Mouse (Mus musculus) heart, postnatal 0 days (tissue): ENCODE measurements around the gene St8sia4. TPM values are rescaled to one million over a fixed set of nuclear protein-coding genes. Genes with fewer than 3 reads are reported as not detected.

Source experiments
- ATAC-seq: fragments of 200-750 bp; cut with Nextera tagmentation; 2 replicates; pipeline ENCODE4 v1.8.0; 2017; ENCODE audit warnings: low read depth, moderate number of reproducible peaks, moderate library complexity; ENCODE audit not compliant: insufficient read depth
- DNase-seq: peaks from one replicate; pipeline ENCODE4 v3.0.0-alpha.2; 2016; ENCODE audit warnings: low spot score
- H3K27ac ChIP-seq: fragments of 300-500 bp; sonication (generic); 2 replicates; pipeline ENCODE4 v1.5.1; 2014; ENCODE audit warnings: low read depth, mild to moderate bottlenecking
- H3K27me3 ChIP-seq: fragments of 300-500 bp; sonication (generic); 2 replicates; pipeline ENCODE4 v1.6.1; 2014; ENCODE audit warnings: low read length, mixed read lengths; ENCODE audit not compliant: control insufficient read depth, insufficient read depth
- H3K36me3 ChIP-seq: fragments of 300-500 bp; sonication (generic); replicated peaks from 2 replicates; pipeline ENCODE4 v1.6.1; 2014; ENCODE audit warnings: low read length, mixed read lengths; ENCODE audit not compliant: control insufficient read depth, insufficient read depth
- H3K4me1 ChIP-seq: fragments of 300-500 bp; sonication (generic); 2 replicates; pipeline ENCODE4 v1.6.1; 2014; ENCODE audit warnings: antibody characterized with exemption; ENCODE audit not compliant: control insufficient read depth, insufficient read depth
- H3K4me2 ChIP-seq: fragments of 300-500 bp; sonication (generic); 2 replicates; pipeline ENCODE4 v1.6.1; 2014; ENCODE audit warnings: low read depth, mild to moderate bottlenecking, low read length, moderate library complexity
- H3K4me3 ChIP-seq: fragments of 300-500 bp; sonication (generic); 2 replicates; pipeline ENCODE4 v1.5.1; 2014; ENCODE audit warnings: low read depth, low read length
- H3K9ac ChIP-seq: fragments of 300-500 bp; sonication (generic); replicated peaks from 2 replicates; pipeline ENCODE4 v1.6.1; 2014; ENCODE audit warnings: low read depth, low read length, mixed read lengths
- H3K9me3 ChIP-seq: fragments of 300-500 bp; sonication (generic); replicated peaks from 2 replicates; pipeline ENCODE4 v1.6.1; 2016; ENCODE audit warnings: low read length; ENCODE audit not compliant: control insufficient read depth
- CTCF ChIP-seq: IDR thresholded peaks from 2 replicates; pipeline ENCODE4 v1.5.1; 2016; ENCODE audit warnings: antibody characterized with exemption, control low read depth, low read depth
- EP300 ChIP-seq: IDR thresholded peaks from 2 replicates; pipeline ENCODE4 v1.6.1; 2016; ENCODE audit warnings: antibody characterized with exemption, low read depth
- WGBS: fragments of 180-500 bp; shearing (Covaris S2); extraction: QIAGEN DNeasy Blood & Tissue Kit; methylation state at CpG from one replicate; pipeline ENCODE4 v1.1.7; 2014; 5-methylcytosine and 5-hydroxymethylcytosine counted together
- polyA plus RNA-seq: library from polyadenylated mRNA; unstranded; fragments of >200 nt; fragmentation: Nextera tagmentation; extraction: Ambion mirVana; gene quantifications from 2 replicates; pipeline ENCODE4 v1.2.1, GENCODE M21; 2015
- total RNA-seq: library from RNA; depleted of rRNA; stranded (reverse); fragments of >200 nt; gene quantifications from 2 replicates; pipeline ENCODE4 v1.2.3, GENCODE M21; 2014; ENCODE audit warnings: low replicate concordance; rRNA removed

Gene St8sia4
- total RNA-seq, result 3.8 and 5.6 TPM in 2 replicates
- 1.5 TPM in 2 replicates for polyA plus RNA-seq

- Histone ChIP-seq H3K9me3 (no peaks in the 10 kb centered on the region), H3K27me3 (peaks cover 22% of the 10 kb centered on the region), H3K27ac (peak within 1 kb of the TSS; percentile 63), H3K4me2 (peak within 1 kb of the TSS; percentile 86), H3K4me1 (peaks cover 5% of the 10 kb centered on the region; the same call in 1 of the 2 replicates), H3K9ac (peak within 1 kb of the TSS; percentile 38), H3K4me3 (peak within 1 kb of the TSS; percentile 60), H3K36me3 (no peaks in the 10 kb centered on the region)
- under 1% methylated on average over 50 of the region's 52 CpGs for WGBS
- peak; percentile 75 for DNase-seq
- TF ChIP-seq EP300 (no peak), CTCF (no peak)
- peak; percentile 89 for ATAC-seq
Measured at GRCm38 (mm10) chr1:95667435-95668252, at the start of gene St8sia4. Gene St8sia4 (minus strand): TSS chr1:95667571.

GRCm38 (mm10) chr1:95709181-95709580, 41.8 kb upstream of the St8sia4 start:
- Histone ChIP-seq H3K27ac (no peak overlapping the region), H3K4me2 (no peak overlapping the region)
- TF ChIP-seq EP300 (no peak), CTCF (no peak)

DNA sequence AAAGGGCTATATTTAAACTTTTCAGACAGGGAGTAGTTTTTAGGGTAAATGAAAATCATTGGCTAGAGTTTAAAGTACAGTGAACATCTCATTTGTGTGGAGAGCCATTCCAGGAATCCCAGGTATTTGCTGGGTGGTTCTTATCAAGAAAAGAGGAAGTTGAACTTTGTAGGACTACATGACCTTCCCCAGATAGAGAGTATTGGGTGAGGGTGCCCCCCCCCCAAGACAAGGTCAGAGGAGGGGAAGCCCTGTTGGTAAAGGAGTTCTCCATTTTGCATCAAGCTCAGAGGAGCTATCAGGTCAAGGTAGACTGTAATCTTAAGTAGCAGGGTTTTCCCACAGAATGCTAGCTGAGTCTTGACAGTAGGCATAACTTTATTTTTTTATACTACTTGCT, 32.5 kb upstream of the St8sia4 start:
- Histone ChIP-seq H3K4me1 (no peaks in the 10 kb centered on the region), H3K36me3 (no peaks in the 10 kb centered on the region), H3K9me3 (no peaks in the 10 kb centered on the region), H3K4me3 (no peak overlapping the region), H3K4me2 (no peak overlapping the region), H3K27me3 (no peaks in the 10 kb centered on the region), H3K27ac (no peak overlapping the region), H3K9ac (no peak overlapping the region)
- no peak for ATAC-seq
- no peak for DNase-seq
- TF ChIP-seq EP300 (no peak), CTCF (no peak)

More at GRCm38 (mm10) chr1:95709181-95709580, 41.8 kb upstream of the St8sia4 start:
- Histone ChIP-seq H3K9me3 (no peaks in the 10 kb centered on the region), H3K36me3 (no peaks in the 10 kb centered on the region), H3K4me3 (no peak overlapping the region), H3K4me1 (no peaks in the 10 kb centered on the region), H3K27me3 (no peaks in the 10 kb centered on the region), H3K9ac (no peak overlapping the region)
- ATAC-seq, result no peak
- DNase-seq, result no peak
- WGBS, result 85% methylated on average over 3 of the region's 3 CpGs

DNA sequence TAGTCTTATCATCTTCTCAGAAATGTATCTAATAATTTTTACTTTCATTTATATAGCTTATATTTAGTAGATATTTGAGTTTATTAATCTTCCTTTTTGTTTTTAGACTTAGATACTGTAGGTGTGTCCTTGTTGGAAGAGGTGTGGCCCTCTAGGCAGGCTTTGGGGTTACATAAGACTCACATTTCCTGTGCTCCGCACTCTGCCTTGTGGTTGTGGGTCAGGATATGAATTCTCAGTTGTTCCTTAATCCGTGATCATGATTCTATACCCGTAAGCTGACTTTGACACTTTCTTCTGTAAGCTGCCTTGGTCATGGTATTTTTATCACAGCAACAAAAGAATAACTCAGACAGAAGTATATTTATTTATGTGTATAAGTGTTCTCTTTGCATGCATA, 6.7 kb upstream of the St8sia4 start:
- Histone ChIP-seq H3K27me3 (0 out of 2 replicates have a peak, but pooled peaks cover under 1% of the 10 kb centered on the region), H3K27ac (no peak overlapping the region), H3K4me3 (no peak overlapping the region), H3K4me1 (no peaks in the 10 kb centered on the region), H3K4me2 (no peak overlapping the region), H3K9ac (no peak overlapping the region), H3K9me3 (no peaks in the 10 kb centered on the region), H3K36me3 (no peaks in the 10 kb centered on the region)
- 58% methylated on average over 3 of the region's 3 CpGs for WGBS
- DNase-seq (no peak), ATAC-seq (no peak)
- no peak for TF ChIP-seq EP300
- TF ChIP-seq CTCF, result no peak

- Histone ChIP-seq H3K36me3 (no peaks in the 10 kb centered on the region), H3K27ac (peak overlapping the region; percentile 13), H3K4me3 (peak overlapping the region; percentile 60), H3K4me2 (peak overlapping the region; percentile 86), H3K27me3 (peaks cover 22% of the 10 kb centered on the region), H3K9me3 (no peaks in the 10 kb centered on the region), H3K4me1 (peaks cover 5% of the 10 kb centered on the region; the same call in 1 of the 2 replicates), H3K9ac (peak overlapping the region; percentile 38; the same call in 1 of the 2 replicates)
- TF ChIP-seq EP300, result no peak
- TF ChIP-seq CTCF, result no peak
- 9% methylated on average over 6 of the region's 6 CpGs for WGBS
- ATAC-seq (no peak), DNase-seq (no peak)
Measured at GRCm38 (mm10) chr1:95668253-95668805, 958 bp upstream of the St8sia4 start.
